8 mouse cellular contexts compared by ENCODE assay signal in genomic region chr1:171698983-171699382, GRCm38 (mm10). TPM values are rescaled to one million over a fixed set of nuclear protein-coding genes. Genes with fewer than 3 reads are reported as not detected.
DNase-seq lines count a peak whose midpoint lies in the region; ATAC-seq and TF ChIP-seq lines count a peak whose summit lies in the region.

No protein-coding gene starts in this region.

- no peaks in the 10 kb centered on the region for H3K4me1 ChIP-seq in heart, adult 2 months (ENCODE audit: control insufficient read depth, insufficient read depth, low read length)
- no peaks in the 10 kb centered on the region for H3K4me1 ChIP-seq in olfactory bulb, adult 2 months (ENCODE audit: control insufficient read depth, insufficient read depth, low read length)

- TF ChIP-seq POLR2A in heart, adult 2 months (IDR thresholded peaks at IDR 0.05; ENCODE audit: insufficient read depth, low read depth, low read length), result no peak
- TF ChIP-seq POLR2A in olfactory bulb, adult 2 months (IDR thresholded peaks at IDR 0.05; ENCODE audit: insufficient read depth, low read depth, low read length), result no peak

- no peaks in the 10 kb centered on the region for H3K79me2 ChIP-seq in heart, adult 2 months (replicated peaks; ENCODE audit: control insufficient read depth, insufficient read depth, low read length)

- H3K27ac ChIP-seq in heart, adult 2 months, result no peak overlapping the region
- no peak overlapping the region for H3K27ac ChIP-seq in olfactory bulb, adult 2 months (ENCODE audit: insufficient read depth, low read depth, low read length)

- peak; percentile 96 for ATAC-seq in CD4-positive, CD25-positive, alpha-beta regulatory T cell, adult 4 months

- WGBS in heart, adult 2 months, result 10% methylated on average over 6 of the region's 6 CpGs
- 15% methylated on average over 6 of the region's 6 CpGs for WGBS in olfactory bulb, adult 2 months

- no peaks in the 10 kb centered on the region for H3K36me3 ChIP-seq in heart, adult 2 months (ENCODE audit: control insufficient read depth, insufficient read depth, low read length)

- no peak for TF ChIP-seq EP300 in heart, adult 2 months (IDR thresholded peaks at IDR 0.05; ENCODE audit: insufficient read depth, low read depth, low read length)

- TF ChIP-seq CTCF in heart, adult 2 months (IDR thresholded peaks at IDR 0.05), result peak; percentile 47
- TF ChIP-seq CTCF in olfactory bulb, adult 2 months (IDR thresholded peaks at IDR 0.05; ENCODE audit: insufficient read depth, low read depth, low read length), result 0 out of 2 replicates have a peak, but pooled peaks have one; percentile 20

- DNase-seq in heart, adult 2 months, result peak in 1 of 2 experiments; percentile 13
- no peak for DNase-seq in heart, adult 9 months (ENCODE audit: low spot score in 2 of 2)
- DNase-seq in c-Kit-positive CD71-negative TER-119-negative erythroid progenitor cells, embryonic 14.5 days (ENCODE audit: low read depth), result peak; percentile 76
- DNase-seq in layer of hippocampus, postnatal 14 days (ENCODE audit: low spot score in 2 of 2), result peak; percentile 15 to 36
- no peak for DNase-seq in ovary, postnatal 10 days (ENCODE audit: low spot score)
- no peak for DNase-seq in kidney, adult 11 months

- H3K27me3 ChIP-seq in heart, adult 2 months (ENCODE audit: control insufficient read depth, insufficient read depth, low read length), result no peaks in the 10 kb centered on the region

- intact Hi-C loops in heart, adult 2 months (cut with DNase I), result no loop called here

- no peak overlapping the region for H3K9ac ChIP-seq in heart, adult 2 months (ENCODE audit: low read depth, low read length)

- no peak overlapping the region for H3K4me3 ChIP-seq in heart, adult 2 months
- no peak overlapping the region for H3K4me3 ChIP-seq in olfactory bulb, adult 2 months (ENCODE audit: insufficient read depth, low read depth, low read length)

RNA-seq across cellular contexts. Expression of gene Cd48, which starts 17.2 kb away (rescaled TPM):
- total RNA-seq in heart, adult 2 months (2021), result 1 to 10 TPM; 2.3 to 2.7 TPM
- 3.6 and 4.5 TPM in 2 replicates for polyA plus RNA-seq in heart, adult 2 months (2012; rRNA removed)
- polyA plus RNA-seq in CD4-positive, CD25-positive, alpha-beta regulatory T cell, adult 4 months (2017; shearing (Covaris generic)), result 100 to 1,000 TPM; 451 to 548 TPM
- total RNA-seq in layer of hippocampus, postnatal 14 days (2021), result not detected
- polyA plus RNA-seq in olfactory bulb, adult 2 months (2012; ENCODE audit: insufficient read depth, insufficient read length, low replicate concordance, missing spikeins), result not detected in 2 replicates

RNA-seq across cellular contexts. Expression of gene Slamf7, which starts 46.1 kb away (rescaled TPM):
- total RNA-seq in heart, adult 2 months (2021), result under 1 TPM; 0.16 to 0.21 TPM
- polyA plus RNA-seq in heart, adult 2 months (2012; rRNA removed), result 0.20 and 0.35 TPM in 2 replicates
- 10 to 100 TPM; 12.5 to 13.1 TPM for polyA plus RNA-seq in CD4-positive, CD25-positive, alpha-beta regulatory T cell, adult 4 months (2017; shearing (Covaris generic))
- total RNA-seq in layer of hippocampus, postnatal 14 days (2021), result not detected
- not detected in 2 replicates for polyA plus RNA-seq in olfactory bulb, adult 2 months (2012; ENCODE audit: insufficient read depth, insufficient read length, low replicate concordance, missing spikeins)

Comparison
In these comparisons a context has a peak if more than half of its experiments do, and no peak if none do; other contexts are left out.
1. DNase-seq: peak in c-Kit-positive CD71-negative TER-119-negative erythroid progenitor cells, embryonic 14.5 days (single experiment) and layer of hippocampus, postnatal 14 days (2 of 2); none in heart, adult 9 months (0 of 2), ovary, postnatal 10 days (single experiment) and kidney, adult 11 months (single experiment).
2. RNA of gene Cd48, which starts 17.2 kb away (polyA plus RNA-seq): 451 to 548 TPM in CD4-positive, CD25-positive, alpha-beta regulatory T cell, adult 4 months; 3.6 to 4.5 TPM in heart, adult 2 months and not detected in olfactory bulb, adult 2 months; every median in the first group is over 10 times any median in the second.
3. RNA of gene Slamf7, which starts 46.1 kb away (polyA plus RNA-seq): 12.5 to 13.1 TPM in CD4-positive, CD25-positive, alpha-beta regulatory T cell, adult 4 months; 0.20 to 0.35 TPM in heart, adult 2 months and not detected in olfactory bulb, adult 2 months; every median in the first group is over 10 times any median in the second.